Comparison of ENCODE assay signal across 22 mouse cellular contexts in the genomic region with DNA sequence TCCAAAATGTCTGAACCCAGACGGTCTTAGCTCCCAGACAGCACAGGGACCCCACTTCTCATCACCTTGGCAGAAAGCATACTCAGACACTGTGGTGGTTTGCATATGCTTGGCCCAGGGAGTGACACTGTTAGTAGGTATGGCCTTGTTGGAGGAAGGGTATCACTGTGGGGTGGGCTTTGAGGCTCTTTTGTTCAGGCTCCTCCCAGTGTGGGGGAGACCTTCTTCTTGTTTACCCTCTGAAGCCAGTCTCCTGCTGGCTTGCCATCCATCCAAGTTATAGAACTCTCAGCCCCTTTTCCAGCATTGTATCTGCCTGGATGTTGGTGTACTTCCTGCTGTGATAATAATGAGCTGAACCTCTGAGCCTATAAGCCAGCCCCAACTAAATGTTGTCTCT. TPM values are rescaled to one million over a fixed set of nuclear protein-coding genes. Genes with fewer than 3 reads are reported as not detected.
A peak's percentile ranks its signal among the peaks of the same experiment; 100 is the strongest.
DNase-seq lines count a peak whose midpoint lies in the region; ATAC-seq and TF ChIP-seq lines count a peak whose summit lies in the region.
"Had no signal": no experiment of that assay in that cellular context is flagged by ENCODE, and none has a peak within 500 bp of the region (broad histone marks: within the 10 kb centered on the region; RNA-seq: fewer than 3 reads in every experiment).

No protein-coding gene starts in this region.

- no peaks in the 10 kb centered on the region for H3K4me1 ChIP-seq in hindbrain, embryonic 14.5 days (replicated peaks; ENCODE audit: control insufficient read depth, insufficient read depth, low read length)
- no peaks in the 10 kb centered on the region for H3K4me1 ChIP-seq in hindbrain, embryonic 10.5 days (replicated peaks)
- H3K4me1 ChIP-seq in embryonic facial prominence, embryonic 13.5 days: peaks cover 6% of the 10 kb centered on the region
- no peaks in the 10 kb centered on the region for H3K4me1 ChIP-seq in midbrain, postnatal 0 days (ENCODE audit: insufficient read depth, low read length)
- H3K4me1 ChIP-seq: heart, embryonic 10.5 days; liver, embryonic 12.5 days; megakaryocyte, embryonic 14.5 days had no signal

- H3K27me3 ChIP-seq in hindbrain, embryonic 14.5 days (ENCODE audit: control insufficient read depth, insufficient read depth, low read length): no peaks in the 10 kb centered on the region
- H3K27me3 ChIP-seq in hindbrain, embryonic 10.5 days (ENCODE audit: insufficient read depth, poor library complexity, severe bottlenecking): no peaks in the 10 kb centered on the region
- H3K27me3 ChIP-seq in embryonic facial prominence, embryonic 13.5 days: no peaks in the 10 kb centered on the region
- no peaks in the 10 kb centered on the region for H3K27me3 ChIP-seq in midbrain, postnatal 0 days (ENCODE audit: insufficient read depth, low read length)
- H3K27me3 ChIP-seq: liver, embryonic 12.5 days had no signal

- TF ChIP-seq POLR2A in brain, embryonic 14.5 days (IDR thresholded peaks at IDR 0.05; ENCODE audit: borderline replicate concordance, extremely low read depth, insufficient read depth, insufficient read length, poor library complexity, severe bottlenecking): no peak

- H3K4me3 ChIP-seq in hindbrain, embryonic 14.5 days (replicated peaks; ENCODE audit: low read length): no peak overlapping the region
- no peak overlapping the region for H3K4me3 ChIP-seq in hindbrain, embryonic 10.5 days
- H3K4me3 ChIP-seq in embryonic facial prominence, embryonic 13.5 days: no peak overlapping the region
- H3K4me3 ChIP-seq in midbrain, postnatal 0 days (ENCODE audit: low read depth, low read length): no peak overlapping the region
- H3K4me3 ChIP-seq: heart, embryonic 10.5 days; layer of hippocampus, adult 2 months; liver, embryonic 12.5 days; megakaryocyte, embryonic 14.5 days; myocyte had no signal

- DNase-seq in hindbrain, embryonic 14.5 days (ENCODE audit: low spot score): no peak
- no peak for DNase-seq in hindbrain, embryonic 10.5 days (ENCODE audit: low spot score)
- peak; percentile 56 for DNase-seq in brain, embryonic 14.5 days (ENCODE audit: low read depth)
- peak; percentile 22 for DNase-seq in midbrain, postnatal 0 days (ENCODE audit: low spot score)
- no peak for DNase-seq in thymus, postnatal 4 days
- DNase-seq in cerebellum, adult 9-11 months: no peak
- DNase-seq: adrenal gland, adult 8-10 months; gastrocnemius, postnatal 36 days; kidney, adult 2 months; kidney, postnatal 10 days; lung, adult 2 months had no signal

- 94% methylated on average over 1 of the region's 1 CpGs for WGBS in hindbrain, embryonic 14.5 days
- 69% methylated on average over 1 of the region's 1 CpGs for WGBS in hindbrain, embryonic 10.5 days
- 71% methylated on average over 1 of the region's 1 CpGs for WGBS in embryonic facial prominence, embryonic 13.5 days
- WGBS in midbrain, postnatal 0 days: 65% methylated on average over 1 of the region's 1 CpGs

- no peaks in the 10 kb centered on the region for H3K36me3 ChIP-seq in hindbrain, embryonic 14.5 days (replicated peaks; ENCODE audit: control insufficient read depth, insufficient read depth)
- no peaks in the 10 kb centered on the region for H3K36me3 ChIP-seq in hindbrain, embryonic 10.5 days
- H3K36me3 ChIP-seq in embryonic facial prominence, embryonic 13.5 days: no peaks in the 10 kb centered on the region
- H3K36me3 ChIP-seq in midbrain, postnatal 0 days (ENCODE audit: insufficient read depth, low read length): no peaks in the 10 kb centered on the region
- H3K36me3 ChIP-seq: heart, embryonic 10.5 days; liver, embryonic 12.5 days had no signal

- no peak overlapping the region for H3K4me2 ChIP-seq in hindbrain, embryonic 14.5 days (replicated peaks)
- H3K4me2 ChIP-seq in embryonic facial prominence, embryonic 13.5 days: no peak overlapping the region
- H3K4me2 ChIP-seq in midbrain, postnatal 0 days (ENCODE audit: low read depth, low read length, poor library complexity, severe bottlenecking): no peak overlapping the region
- H3K4me2 ChIP-seq: liver, embryonic 12.5 days had no signal

- peak; percentile 58; the same call in 1 of the 2 replicates for ATAC-seq in hindbrain, embryonic 14.5 days (ENCODE audit: low FRiP score)
- no peak for ATAC-seq in embryonic facial prominence, embryonic 13.5 days (ENCODE audit: insufficient number of reproducible peaks, insufficient read depth, low FRiP score, low TSS enrichment, low read depth)
- ATAC-seq in midbrain, postnatal 0 days (ENCODE audit: low FRiP score): no peak
- ATAC-seq: liver, embryonic 12.5 days had no signal

- peak overlapping the region; percentile 58 for H3K27ac ChIP-seq in hindbrain, embryonic 14.5 days
- no peak overlapping the region for H3K27ac ChIP-seq in hindbrain, embryonic 10.5 days
- peak overlapping the region; percentile 69 for H3K27ac ChIP-seq in embryonic facial prominence, embryonic 13.5 days
- 0 out of 2 replicates have a peak overlapping the region, but pooled peaks have one; percentile 21 for H3K27ac ChIP-seq in midbrain, postnatal 0 days (ENCODE audit: low read depth, low read length)
- H3K27ac ChIP-seq: heart, embryonic 10.5 days; layer of hippocampus, adult 2 months; liver, embryonic 12.5 days; stomach, postnatal 0 days had no signal

- no peak overlapping the region for H3K9ac ChIP-seq in hindbrain, embryonic 14.5 days
- no peak overlapping the region for H3K9ac ChIP-seq in embryonic facial prominence, embryonic 13.5 days
- no peak overlapping the region for H3K9ac ChIP-seq in midbrain, postnatal 0 days (replicated peaks; ENCODE audit: low read length, poor library complexity, severe bottlenecking)
- H3K9ac ChIP-seq: liver, embryonic 12.5 days had no signal

- TF ChIP-seq CTCF in brain, embryonic 14.5 days (IDR thresholded peaks at IDR 0.05; ENCODE audit: borderline replicate concordance, extremely low read depth, insufficient read depth, insufficient read length): no peak
- TF ChIP-seq CTCF in midbrain, postnatal 0 days (IDR thresholded peaks at IDR 0.05): no peak

- no peaks in the 10 kb centered on the region for H3K9me3 ChIP-seq in hindbrain, embryonic 14.5 days (ENCODE audit: control insufficient read depth, low read length)
- H3K9me3 ChIP-seq in hindbrain, embryonic 10.5 days: no peaks in the 10 kb centered on the region
- no peaks in the 10 kb centered on the region for H3K9me3 ChIP-seq in embryonic facial prominence, embryonic 13.5 days
- H3K9me3 ChIP-seq in midbrain, postnatal 0 days (ENCODE audit: low read length): no peaks in the 10 kb centered on the region
- H3K9me3 ChIP-seq: heart, embryonic 10.5 days; liver, embryonic 12.5 days had no signal

RNA-seq across cellular contexts. Expression of a gene that starts 8.3 kb away (rescaled TPM):
- 0.09 and 0.13 TPM in 2 replicates for polyA plus RNA-seq in hindbrain, embryonic 14.5 days (2014; fragmentation: Nextera tagmentation; extraction: Ambion mirVana)
- polyA plus RNA-seq in hindbrain, embryonic 10.5 days (2016; fragmentation: Nextera tagmentation; extraction: Ambion mirVana): not detected in 2 replicates
- 0.01 TPM in 1 of 2 replicates, not detected in the other for polyA plus RNA-seq in brain, embryonic 14.5 days (2012; rRNA removed)
- 0.08 and 0.14 TPM in 2 replicates for polyA plus RNA-seq in embryonic facial prominence, embryonic 13.5 days (2015; fragmentation: Nextera tagmentation; extraction: Ambion mirVana)
- total RNA-seq in midbrain, postnatal 0 days (2014; rRNA removed): 0.22 TPM in 1 of 2 replicates, not detected in the other
- 0.10 and 0.19 TPM in 2 replicates for polyA plus RNA-seq in midbrain, postnatal 0 days (2015; fragmentation: Nextera tagmentation; extraction: Ambion mirVana)
- total RNA-seq: gastrocnemius, postnatal 36 days; layer of hippocampus, adult 2 months; left cerebral cortex, postnatal 36 days had no signal
- polyA plus RNA-seq: embryonic facial prominence, embryonic 14.5 days; heart, embryonic 10.5 days; heart, postnatal 0 days; kidney, adult 2 months; liver, embryonic 12.5 days; myocyte had no signal

RNA-seq across cellular contexts. Expression of a gene that starts 40.8 kb away (rescaled TPM):
- polyA plus RNA-seq in hindbrain, embryonic 14.5 days (2014; fragmentation: Nextera tagmentation; extraction: Ambion mirVana): 4.8 and 7.5 TPM in 2 replicates
- polyA plus RNA-seq in hindbrain, embryonic 10.5 days (2016; fragmentation: Nextera tagmentation; extraction: Ambion mirVana): 0.43 and 0.51 TPM in 2 replicates
- polyA plus RNA-seq in brain, embryonic 14.5 days (2012; rRNA removed): 6.9 and 7.5 TPM in 2 replicates
- polyA plus RNA-seq in embryonic facial prominence, embryonic 13.5 days (2015; fragmentation: Nextera tagmentation; extraction: Ambion mirVana): 0.39 and 0.50 TPM in 2 replicates
- total RNA-seq in midbrain, postnatal 0 days (2014; rRNA removed): 9.4 and 10.6 TPM in 2 replicates
- 8.5 and 10.1 TPM in 2 replicates for polyA plus RNA-seq in midbrain, postnatal 0 days (2015; fragmentation: Nextera tagmentation; extraction: Ambion mirVana)
- total RNA-seq: gastrocnemius, postnatal 36 days had no signal
- polyA plus RNA-seq: heart, embryonic 10.5 days; heart, postnatal 0 days; liver, embryonic 12.5 days; lung, adult 2 months; myocyte had no signal

RNA-seq across cellular contexts. Expression of a gene that starts 47.5 kb away (rescaled TPM):
- 0.31 TPM in 2 replicates for polyA plus RNA-seq in hindbrain, embryonic 14.5 days (2014; fragmentation: Nextera tagmentation; extraction: Ambion mirVana)
- not detected in 2 replicates for polyA plus RNA-seq in hindbrain, embryonic 10.5 days (2016; fragmentation: Nextera tagmentation; extraction: Ambion mirVana)
- polyA plus RNA-seq in brain, embryonic 14.5 days (2012; rRNA removed): 0.14 and 0.29 TPM in 2 replicates
- not detected in 2 replicates for polyA plus RNA-seq in embryonic facial prominence, embryonic 13.5 days (2015; fragmentation: Nextera tagmentation; extraction: Ambion mirVana)
- total RNA-seq in midbrain, postnatal 0 days (2014; rRNA removed): not detected in 2 replicates
- 0.91 and 1.4 TPM in 2 replicates for polyA plus RNA-seq in midbrain, postnatal 0 days (2015; fragmentation: Nextera tagmentation; extraction: Ambion mirVana)
- total RNA-seq: adrenal gland, adult 8-10 months; gastrocnemius, postnatal 36 days had no signal
- polyA plus RNA-seq: embryonic facial prominence, embryonic 14.5 days; heart, embryonic 10.5 days; heart, postnatal 0 days; myocyte; stomach, postnatal 0 days; thymus, postnatal 0 days had no signal

Comparison
In these comparisons a context has a peak if more than half of its experiments do, and no peak if none do; other contexts are left out.
1. DNase-seq: peak in brain, embryonic 14.5 days (single experiment) and midbrain, postnatal 0 days (single experiment); none in hindbrain, embryonic 14.5 days (single experiment), hindbrain, embryonic 10.5 days (single experiment), thymus, postnatal 4 days (single experiment) and cerebellum, adult 9-11 months (single experiment).